Mouse (Mus musculus) myocyte (in vitro differentiated cells): Measurements from ENCODE around the gene Myrf.

Experiments
- E2F4 ChIP-seq: IDR thresholded peaks from one replicate; pipeline ENCODE4 v1.6.1; 2011; ENCODE audit warnings: mild to moderate bottlenecking, control low read depth, moderate library complexity; ENCODE audit not compliant: insufficient read depth
- POLR2A ChIP-seq: IDR thresholded peaks from one replicate; pipeline ENCODE4 v1.6.1; 2011; ENCODE audit warnings: low read depth, mild to moderate bottlenecking, control low read depth, moderate library complexity; ENCODE audit not compliant: insufficient read length
- POLR2AphosphoS2 ChIP-seq: IDR thresholded peaks from one replicate; pipeline ENCODE4 v1.6.1; 2011; ENCODE audit warnings: low read depth, control low read depth; ENCODE audit not compliant: insufficient read length
- SRF ChIP-seq: IDR thresholded peaks from one replicate; pipeline ENCODE4 v1.6.1; 2011; ENCODE audit warnings: low read depth; ENCODE audit not compliant: control insufficient read depth, insufficient read length
- TCF12 ChIP-seq: IDR thresholded peaks from one replicate; pipeline ENCODE4 v1.6.1; 2011; ENCODE audit warnings: mild to moderate bottlenecking, control low read depth; ENCODE audit not compliant: poor library complexity, insufficient read depth, severe bottlenecking
- TCF3 ChIP-seq: IDR thresholded peaks from one replicate; pipeline ENCODE4 v1.6.1; 2011; ENCODE audit warnings: low read depth, control low read depth; ENCODE audit not compliant: insufficient read length
- USF1 ChIP-seq: IDR thresholded peaks from one replicate; pipeline ENCODE4 v1.6.1; 2011; ENCODE audit warnings: low read depth, mild to moderate bottlenecking, control low read depth, moderate library complexity

GRCm38 (mm10) chr19:10173116-10173718 lies 67.3 kb downstream of the Myrf start:
- TF ChIP-seq POLR2A (no peak), E2F4 (no peak), POLR2AphosphoS2 (no peak), TCF12 (no peak), TCF3 (no peak), USF1 (no peak), SRF (no peak)
